Mouse (Mus musculus) E14TG2a.4 (cell line): ENCODE results near the gene Fam83b.

Source experiments
- CTCF ChIP-seq: conservative IDR thresholded peaks from 2 replicates; pipeline ENCODE4 v1.5.1; 2014; ENCODE audit warnings: low read length
- NANOG ChIP-seq: IDR thresholded peaks from 2 replicates; pipeline ENCODE4 v1.6.1; 2014; ENCODE audit warnings: borderline replicate concordance, low read length, mixed read lengths

DNA sequence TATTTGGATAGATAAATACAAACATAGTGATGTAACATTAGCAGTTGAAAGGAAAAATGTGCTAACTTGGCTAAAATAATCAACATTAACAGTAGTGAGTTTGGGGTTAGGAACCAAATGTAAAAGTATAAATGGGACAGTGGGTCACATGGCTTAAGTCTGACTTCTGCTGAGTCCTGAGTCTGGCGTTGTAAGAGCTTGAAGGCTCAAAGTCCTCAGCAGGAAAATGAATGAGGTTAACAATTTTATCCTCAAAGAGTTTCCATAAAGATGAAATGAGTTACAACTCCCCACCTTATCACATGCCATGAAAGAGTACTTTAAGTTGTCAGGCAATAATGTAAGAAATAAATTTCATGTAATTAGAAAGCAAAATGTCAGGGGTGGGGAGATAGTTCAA lies 13.8 kb downstream of the Fam83b start:
- TF ChIP-seq CTCF (no peak), NANOG (no peak)
